Mouse (Mus musculus) olfactory bulb, adult 2 months (tissue): ENCODE measurements around the gene Clpp.

Source experiments
- CTCF ChIP-seq: fragments of 200-500 bp; IDR thresholded peaks from 2 replicates; pipeline ENCODE4 v1.5.1; 2012; ENCODE audit warnings: low read depth, mild to moderate bottlenecking, low read length, moderate library complexity; ENCODE audit not compliant: insufficient read depth
- POLR2A ChIP-seq: fragments of 200-500 bp; IDR thresholded peaks from 2 replicates; pipeline ENCODE4 v1.6.1; 2012; ENCODE audit warnings: mild to moderate bottlenecking, low read depth, low read length, moderate library complexity; ENCODE audit not compliant: insufficient read depth

- no peak for TF ChIP-seq CTCF
- TF ChIP-seq POLR2A = no peak
These were observed 11.1 kb downstream of the Clpp start for GRCm38 (mm10) chr17:57001228-57001627.
